Mouse (Mus musculus) heart, embryonic 16.5 days (tissue): ENCODE data around the gene D630045J12Rik. TPM values are rescaled to one million over a fixed set of nuclear protein-coding genes. Genes with fewer than 3 reads are reported as not detected.

Experiments used
- ATAC-seq: fragments of 200-750 bp; cut with Nextera tagmentation; replicated peaks from 2 replicates; pipeline ENCODE4 v1.8.0; 2017; ENCODE audit warnings: moderate number of reproducible peaks; ENCODE audit not compliant: insufficient read depth, low FRiP score; ENCODE audit errors: extremely low read depth
- H3K27ac ChIP-seq: fragments of 300-500 bp; sonication (generic); 2 replicates; pipeline ENCODE4 v1.5.1; 2014; ENCODE audit warnings: mild to moderate bottlenecking, low read length, control low read depth, moderate library complexity
- H3K27me3 ChIP-seq: fragments of 300-500 bp; sonication (generic); 2 replicates; pipeline ENCODE4 v1.6.1; 2014; ENCODE audit warnings: low read length, mixed read lengths; ENCODE audit not compliant: control insufficient read depth, insufficient read depth
- H3K36me3 ChIP-seq: fragments of 300-500 bp; sonication (generic); 2 replicates; pipeline ENCODE4 v1.6.1; 2014; ENCODE audit not compliant: control insufficient read depth, insufficient read depth
- H3K4me1 ChIP-seq: fragments of 300-500 bp; sonication (generic); 2 replicates; pipeline ENCODE4 v1.6.1; 2014; ENCODE audit warnings: low read length, mixed read lengths; ENCODE audit not compliant: control insufficient read depth, insufficient read depth
- H3K4me2 ChIP-seq: fragments of 300-500 bp; sonication (generic); 2 replicates; pipeline ENCODE4 v1.6.1; 2014; ENCODE audit warnings: low read depth, mild to moderate bottlenecking, control low read depth, low read length
- H3K4me3 ChIP-seq: fragments of 300-500 bp; sonication (generic); 2 replicates; pipeline ENCODE4 v1.5.1; 2014; ENCODE audit warnings: mild to moderate bottlenecking, control low read depth, low read length
- H3K9ac ChIP-seq: fragments of 300-500 bp; sonication (generic); 2 replicates; pipeline ENCODE4 v1.6.1; 2014; ENCODE audit warnings: low read length, control low read depth
- H3K9me3 ChIP-seq: fragments of 300-500 bp; sonication (generic); replicated peaks from 2 replicates; pipeline ENCODE4 v1.6.1; 2016; ENCODE audit warnings: low read length; ENCODE audit not compliant: control insufficient read depth
- WGBS: fragments of 180-500 bp; shearing (Covaris S2); extraction: QIAGEN DNeasy Blood & Tissue Kit; methylation state at CpG from one replicate; pipeline ENCODE4 v1.1.7; 2014; 5-methylcytosine and 5-hydroxymethylcytosine counted together
- polyA plus RNA-seq: library from polyadenylated mRNA; unstranded; fragments of >200 nt; fragmentation: Nextera tagmentation; extraction: Ambion mirVana; gene quantifications from 2 replicates; pipeline ENCODE4 v1.2.1, GENCODE M21; 2015

Gene D630045J12Rik
- polyA plus RNA-seq, 1 experiment from 2014 or later = 1.3 TPM

DNA sequence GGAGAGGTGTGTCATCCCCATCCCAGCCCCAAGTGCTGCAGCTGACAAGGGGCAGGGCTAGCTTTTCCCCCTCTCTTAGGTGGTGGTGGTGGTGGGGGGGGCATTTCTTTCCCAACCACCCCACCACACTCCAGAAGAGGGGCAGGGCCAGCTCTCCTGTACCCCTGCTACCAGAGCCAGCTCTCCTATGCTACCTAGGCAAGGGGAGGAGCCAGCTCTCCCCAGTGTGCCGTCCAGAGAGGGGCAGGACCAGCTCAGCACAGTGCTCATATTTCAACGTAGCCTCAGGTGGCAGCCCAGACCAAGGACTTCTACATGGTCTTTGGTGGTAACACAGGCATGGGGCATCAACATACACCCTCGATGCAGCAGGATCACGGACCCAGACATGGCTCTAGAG, 50.0 kb downstream of the D630045J12Rik start:
- Histone ChIP-seq H3K9me3 (peaks cover 4% of the 10 kb centered on the region; the same call in 1 of the 2 replicates), H3K4me1 (peaks cover 13% of the 10 kb centered on the region), H3K27me3 (no peaks in the 10 kb centered on the region), H3K9ac (no peak overlapping the region), H3K27ac (no peak overlapping the region), H3K4me3 (no peak overlapping the region), H3K36me3 (0 out of 2 replicates have a peak, but pooled peaks cover 2% of the 10 kb centered on the region), H3K4me2 (no peak overlapping the region)
- WGBS = 65% methylated on average over 4 of the region's 4 CpGs
- ATAC-seq = no peak

DNA sequence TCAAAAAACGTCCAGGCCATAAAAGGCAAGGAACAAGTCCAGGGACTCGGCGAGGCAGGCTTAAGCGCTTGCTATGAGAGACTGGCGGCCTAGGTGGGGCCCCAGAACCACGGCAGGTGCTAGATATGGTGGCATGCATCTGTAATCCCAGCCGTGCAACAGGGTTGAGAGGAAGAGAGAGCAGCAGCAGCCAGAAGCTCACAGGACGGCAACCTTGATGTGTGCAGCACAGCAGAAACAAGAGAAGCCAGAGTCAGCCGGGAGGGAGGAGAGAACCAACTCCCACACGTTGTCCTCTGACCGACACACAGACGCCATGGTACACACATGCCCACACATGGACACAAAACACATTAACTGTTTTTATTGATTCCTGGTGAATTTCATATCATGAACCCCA, 51.0 kb downstream of the D630045J12Rik start:
- H3K9me3 ChIP-seq = no peaks in the 10 kb centered on the region
- H3K4me1 ChIP-seq = peaks cover 13% of the 10 kb centered on the region
- H3K4me2 ChIP-seq = no peak overlapping the region
- H3K4me3 ChIP-seq = no peak overlapping the region
- no peak overlapping the region for H3K9ac ChIP-seq
- no peaks in the 10 kb centered on the region for H3K36me3 ChIP-seq
- H3K27me3 ChIP-seq = no peaks in the 10 kb centered on the region
- H3K27ac ChIP-seq = no peak overlapping the region
- no peak for ATAC-seq
- 73% methylated on average over 12 of the region's 12 CpGs for WGBS

DNA sequence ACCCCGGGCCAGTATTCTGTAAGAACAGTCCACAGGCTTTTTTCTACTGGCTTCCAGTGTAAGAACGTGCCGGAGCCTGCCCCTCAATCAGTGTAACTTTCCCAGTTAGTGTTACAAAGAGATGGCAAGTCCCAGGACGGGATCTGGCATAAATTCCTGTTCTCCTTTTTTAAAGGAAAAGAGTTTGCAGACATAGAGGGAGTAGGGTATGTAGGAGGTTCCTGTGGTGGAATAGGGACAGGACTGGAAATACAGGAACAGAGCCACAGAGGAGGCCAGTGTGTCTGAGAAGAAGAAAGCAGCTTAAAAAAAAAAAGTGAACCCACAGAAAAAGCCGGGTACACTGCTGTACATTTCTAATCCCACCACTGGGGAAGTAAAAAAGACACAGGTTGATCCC, 52.3 kb downstream of the D630045J12Rik start:
- Histone ChIP-seq H3K4me1 (peaks cover 8% of the 10 kb centered on the region), H3K4me2 (no peak overlapping the region), H3K36me3 (no peaks in the 10 kb centered on the region), H3K27ac (no peak overlapping the region), H3K9me3 (no peaks in the 10 kb centered on the region), H3K9ac (no peak overlapping the region), H3K4me3 (no peak overlapping the region), H3K27me3 (no peaks in the 10 kb centered on the region)
- ATAC-seq = no peak
- 66% methylated on average over 5 of the region's 5 CpGs for WGBS

DNA sequence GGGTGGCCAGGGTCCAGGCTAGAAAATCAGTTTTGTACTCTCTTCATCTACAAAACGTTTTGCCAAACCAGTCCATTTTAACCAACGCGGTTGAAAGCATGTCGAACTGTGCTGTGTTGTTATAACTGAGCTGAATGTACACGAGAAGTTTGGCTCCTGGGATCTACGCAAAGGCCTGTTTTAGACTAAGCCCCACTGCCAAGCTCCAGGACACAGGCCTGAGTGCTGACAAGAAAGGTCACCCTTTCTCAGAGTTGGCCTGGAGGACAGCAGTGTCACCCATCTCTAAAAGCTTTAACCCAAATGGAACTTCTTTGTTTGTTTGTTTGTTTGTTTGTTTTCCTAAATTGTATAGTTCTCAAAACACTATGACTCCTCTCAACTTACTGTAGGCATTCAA, 54.2 kb downstream of the D630045J12Rik start:
- 0 out of 2 replicates have a peak, but pooled peaks have one; percentile 50 for ATAC-seq
- Histone ChIP-seq H3K4me3 (no peak overlapping the region), H3K27ac (peak overlapping the region; percentile 34; the same call in 1 of the 2 replicates), H3K4me1 (peaks cover 8% of the 10 kb centered on the region; the same call in 1 of the 2 replicates), H3K9me3 (no peaks in the 10 kb centered on the region), H3K36me3 (peaks cover 3% of the 10 kb centered on the region), H3K9ac (peak overlapping the region; percentile 12; the same call in 1 of the 2 replicates), H3K4me2 (no peak overlapping the region), H3K27me3 (no peaks in the 10 kb centered on the region)
- 67% methylated on average over 6 of the region's 6 CpGs for WGBS

DNA sequence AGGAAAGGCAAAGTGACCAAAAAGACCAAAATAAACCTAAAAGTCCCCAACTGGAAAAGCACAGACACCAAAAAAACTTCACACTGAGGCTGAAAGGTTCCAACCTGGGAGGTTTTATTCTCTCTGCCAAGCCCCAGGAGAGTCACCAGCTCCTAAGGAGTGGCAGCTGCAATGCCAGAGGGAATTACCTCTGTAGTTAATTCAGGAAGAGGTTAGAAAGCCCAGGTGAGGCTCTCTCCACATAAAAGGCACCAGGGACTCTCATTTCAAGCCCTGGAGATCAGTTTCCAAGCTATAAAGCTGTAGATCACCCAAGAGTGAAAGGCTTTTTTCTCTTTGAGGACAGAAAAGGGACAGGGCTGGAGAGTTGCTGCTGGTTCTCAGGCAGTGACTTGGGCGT, 55.1 kb downstream of the D630045J12Rik start:
- peaks cover 3% of the 10 kb centered on the region for H3K36me3 ChIP-seq
- H3K9ac ChIP-seq = no peak overlapping the region
- no peaks in the 10 kb centered on the region for H3K9me3 ChIP-seq
- no peak overlapping the region for H3K4me3 ChIP-seq
- peaks cover 10% of the 10 kb centered on the region; the same call in 1 of the 2 replicates for H3K4me1 ChIP-seq
- ATAC-seq = no peak
- 100% methylated on average over 1 of the region's 1 CpGs for WGBS
- no peak overlapping the region for H3K27ac ChIP-seq
- no peaks in the 10 kb centered on the region for H3K27me3 ChIP-seq
- no peak overlapping the region for H3K4me2 ChIP-seq

DNA sequence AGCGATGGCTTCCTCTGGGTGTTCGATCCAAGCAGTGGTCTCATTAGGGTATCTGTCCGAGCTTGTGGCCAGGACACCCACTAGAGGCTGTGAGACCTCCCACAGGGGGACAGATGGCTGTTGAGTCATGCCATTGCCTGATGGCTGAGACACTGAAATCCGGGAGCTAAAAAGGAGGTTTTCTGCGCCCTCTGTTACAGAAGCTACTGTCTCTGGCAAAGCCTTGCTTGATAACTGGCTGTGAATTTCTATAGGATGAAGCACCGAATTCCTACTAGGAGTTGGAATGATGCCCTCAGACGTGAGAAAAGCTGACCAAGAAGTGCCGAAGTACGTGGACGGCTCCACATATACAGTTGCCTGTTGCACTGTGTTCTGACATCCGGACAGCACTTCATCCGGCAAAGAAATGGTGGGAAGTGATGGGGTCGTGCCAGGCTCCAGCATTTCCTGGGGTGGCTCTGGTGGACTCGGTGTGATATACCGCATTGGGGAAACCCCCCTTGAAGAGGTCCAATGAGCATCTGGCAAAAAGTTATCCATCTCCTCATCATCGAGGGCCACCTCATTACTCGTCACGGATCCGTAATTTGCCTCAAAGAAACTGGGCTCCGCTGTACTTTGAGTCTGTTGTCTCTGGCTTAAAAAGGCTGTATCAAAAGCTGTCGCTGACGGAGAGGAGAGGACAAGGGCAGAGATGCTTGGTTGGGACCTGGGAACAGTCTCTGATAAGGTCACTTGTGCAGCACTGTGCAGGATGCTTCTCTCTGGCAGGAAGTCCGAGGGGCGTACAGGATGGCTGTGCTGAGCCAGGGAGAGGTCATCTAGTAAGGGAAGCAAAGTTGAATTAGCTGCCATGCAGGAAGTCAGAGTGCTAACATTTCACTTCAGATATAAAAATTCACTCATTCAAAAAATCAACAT, 57.3 kb downstream of the D630045J12Rik start:
- no peak overlapping the region for H3K4me2 ChIP-seq
- no peak overlapping the region for H3K9ac ChIP-seq
- no peak overlapping the region for H3K27ac ChIP-seq
- H3K4me3 ChIP-seq = no peak overlapping the region
- WGBS = 75% methylated on average over 24 of the region's 24 CpGs
- peaks cover 10% of the 10 kb centered on the region; the same call in 1 of the 2 replicates for H3K4me1 ChIP-seq
- H3K36me3 ChIP-seq = peaks cover 3% of the 10 kb centered on the region
- H3K27me3 ChIP-seq = no peaks in the 10 kb centered on the region; the same call in 1 of the 2 replicates
- ATAC-seq = 0 out of 2 replicates have a peak, but pooled peaks have one; percentile 58
- H3K9me3 ChIP-seq = no peaks in the 10 kb centered on the region

DNA sequence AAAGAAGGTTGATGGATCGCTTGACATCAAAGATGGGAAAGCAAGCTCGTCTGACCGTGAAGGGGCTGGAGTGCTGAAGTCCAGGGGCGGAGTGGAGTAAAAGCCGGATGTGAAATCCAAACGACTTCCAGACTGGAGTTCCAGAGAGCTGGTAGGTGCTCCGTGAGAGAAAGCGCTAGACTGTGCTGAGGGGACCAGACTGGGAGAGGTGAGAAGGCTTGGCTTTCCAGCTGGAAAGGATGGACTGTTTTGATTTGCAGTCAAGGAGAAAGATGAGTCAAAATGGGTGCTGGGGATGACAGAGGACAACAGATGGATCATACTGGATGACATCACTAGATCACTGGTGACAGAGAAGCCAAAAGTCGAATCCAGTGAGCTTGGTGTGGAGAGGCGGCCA, 58.5 kb downstream of the D630045J12Rik start:
- peaks cover 3% of the 10 kb centered on the region for H3K36me3 ChIP-seq
- ATAC-seq = no peak
- no peak overlapping the region for H3K4me2 ChIP-seq
- 85% methylated on average over 10 of the region's 10 CpGs for WGBS
- H3K27me3 ChIP-seq = no peaks in the 10 kb centered on the region; the same call in 1 of the 2 replicates
- no peak overlapping the region for H3K4me3 ChIP-seq
- peaks cover 10% of the 10 kb centered on the region; the same call in 1 of the 2 replicates for H3K4me1 ChIP-seq
- no peak overlapping the region for H3K27ac ChIP-seq
- no peak overlapping the region for H3K9ac ChIP-seq
- H3K9me3 ChIP-seq = no peaks in the 10 kb centered on the region

DNA sequence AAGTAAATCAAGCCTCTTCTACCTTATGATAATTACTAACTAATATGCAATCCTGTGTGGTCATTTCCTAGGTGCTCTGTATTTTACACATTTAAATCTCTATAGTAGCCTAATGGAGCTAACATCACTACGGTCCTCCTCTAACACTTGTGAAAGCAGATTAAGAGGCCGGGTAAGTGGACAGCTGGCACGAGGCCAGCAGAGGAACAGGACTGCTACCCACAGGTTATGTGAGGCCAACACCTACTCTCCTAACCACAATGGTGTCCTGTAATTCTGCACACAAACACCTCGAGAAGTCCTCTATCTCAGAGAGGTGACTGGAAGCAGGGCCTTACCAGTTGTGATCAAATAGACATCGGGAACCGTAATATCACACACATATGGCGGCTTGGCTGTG, 59.8 kb downstream of the D630045J12Rik start:
- Histone ChIP-seq H3K27me3 (no peaks in the 10 kb centered on the region; the same call in 1 of the 2 replicates), H3K9me3 (no peaks in the 10 kb centered on the region), H3K4me2 (no peak overlapping the region), H3K4me1 (peaks cover 5% of the 10 kb centered on the region; the same call in 1 of the 2 replicates), H3K36me3 (peaks cover 3% of the 10 kb centered on the region), H3K4me3 (no peak overlapping the region), H3K9ac (no peak overlapping the region), H3K27ac (no peak overlapping the region)
- no peak for ATAC-seq
- 63% methylated on average over 7 of the region's 7 CpGs for WGBS

DNA sequence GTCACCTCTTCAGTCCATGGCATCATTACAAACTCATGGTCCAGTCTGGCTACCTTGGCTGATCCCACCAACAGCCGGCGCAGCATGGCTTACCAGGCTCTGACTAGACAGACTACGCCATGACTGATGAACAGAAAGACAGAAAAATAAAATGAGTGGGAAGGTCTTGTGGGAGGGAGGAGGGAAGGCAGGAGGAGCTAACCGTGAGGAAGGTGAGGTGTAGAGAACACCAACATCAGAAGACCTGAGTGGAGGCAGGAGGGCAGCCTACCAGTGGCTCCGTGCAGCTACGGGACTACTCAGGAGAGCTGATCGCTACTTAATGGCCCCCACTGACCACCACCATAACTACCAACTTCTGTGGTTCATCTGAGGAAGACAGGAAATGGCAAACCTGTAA, 60.9 kb downstream of the D630045J12Rik start:
- H3K9ac ChIP-seq = no peak overlapping the region
- WGBS = 89% methylated on average over 7 of the region's 7 CpGs
- H3K27me3 ChIP-seq = no peaks in the 10 kb centered on the region; the same call in 1 of the 2 replicates
- H3K4me1 ChIP-seq = peaks cover 5% of the 10 kb centered on the region; the same call in 1 of the 2 replicates
- peaks cover 3% of the 10 kb centered on the region for H3K36me3 ChIP-seq
- no peak overlapping the region for H3K4me3 ChIP-seq
- no peak overlapping the region for H3K27ac ChIP-seq
- no peak for ATAC-seq
- no peaks in the 10 kb centered on the region for H3K9me3 ChIP-seq
- H3K4me2 ChIP-seq = no peak overlapping the region
